Mouse (Mus musculus): Measurements from ENCODE around the gene Foxd4. TPM values are rescaled to one million over a fixed set of nuclear protein-coding genes. Genes with fewer than 3 reads are reported as not detected.

The Foxd4 gene
- polyA plus RNA-seq, 1 experiment from 2014 or later: 0.08 TPM

Small RNA genes lying within 50 kb of the gene (microRNA-seq; reads per million reads assigned to microRNA genes)
- gene Mir3084-1: not detected

Other genes starting within 250 kb of the Foxd4 start
- 0.12 and 0.20 TPM in 2 replicates for gene Tmem252, start 227.2 kb downstream of the Foxd4 start, polyA plus RNA-seq (2015; fragmentation: Nextera tagmentation; extraction: Ambion mirVana)
- 0.06 and 0.14 TPM in 2 replicates for gene Pgm5, start 39.3 kb downstream of the Foxd4 start, polyA plus RNA-seq (2015; fragmentation: Nextera tagmentation; extraction: Ambion mirVana)
- gene Gm10053, start 25.5 kb downstream of the Foxd4 start, polyA plus RNA-seq (2015; fragmentation: Nextera tagmentation; extraction: Ambion mirVana): 115 and 126 TPM in 2 replicates
- gene Cbwd1, start 60.4 kb upstream of the Foxd4 start, polyA plus RNA-seq (2015; fragmentation: Nextera tagmentation; extraction: Ambion mirVana): 6.8 and 8.3 TPM in 2 replicates
- 6.2 and 8.4 TPM in 2 replicates for gene Dock8, start 98.3 kb upstream of the Foxd4 start, polyA plus RNA-seq (2015; fragmentation: Nextera tagmentation; extraction: Ambion mirVana)

All from liver, embryonic 16.5 days (tissue).